Mouse (Mus musculus): ENCODE data around the gene Elp4. TPM values are rescaled to one million over a fixed set of nuclear protein-coding genes. Genes with fewer than 3 reads are reported as not detected.

Gene Elp4
- polyA plus RNA-seq (2012; rRNA removed) = 11.3 and 20.7 TPM in 2 replicates

GRCm38 (mm10) chr2:105903896-105904756, at the start of gene Elp4, which contains the start of gene Immp1l:
TSS of gene Elp4 (minus strand) at chr2:105904564.
TSS of gene Immp1l (plus strand) at chr2:105904638.

DNA sequence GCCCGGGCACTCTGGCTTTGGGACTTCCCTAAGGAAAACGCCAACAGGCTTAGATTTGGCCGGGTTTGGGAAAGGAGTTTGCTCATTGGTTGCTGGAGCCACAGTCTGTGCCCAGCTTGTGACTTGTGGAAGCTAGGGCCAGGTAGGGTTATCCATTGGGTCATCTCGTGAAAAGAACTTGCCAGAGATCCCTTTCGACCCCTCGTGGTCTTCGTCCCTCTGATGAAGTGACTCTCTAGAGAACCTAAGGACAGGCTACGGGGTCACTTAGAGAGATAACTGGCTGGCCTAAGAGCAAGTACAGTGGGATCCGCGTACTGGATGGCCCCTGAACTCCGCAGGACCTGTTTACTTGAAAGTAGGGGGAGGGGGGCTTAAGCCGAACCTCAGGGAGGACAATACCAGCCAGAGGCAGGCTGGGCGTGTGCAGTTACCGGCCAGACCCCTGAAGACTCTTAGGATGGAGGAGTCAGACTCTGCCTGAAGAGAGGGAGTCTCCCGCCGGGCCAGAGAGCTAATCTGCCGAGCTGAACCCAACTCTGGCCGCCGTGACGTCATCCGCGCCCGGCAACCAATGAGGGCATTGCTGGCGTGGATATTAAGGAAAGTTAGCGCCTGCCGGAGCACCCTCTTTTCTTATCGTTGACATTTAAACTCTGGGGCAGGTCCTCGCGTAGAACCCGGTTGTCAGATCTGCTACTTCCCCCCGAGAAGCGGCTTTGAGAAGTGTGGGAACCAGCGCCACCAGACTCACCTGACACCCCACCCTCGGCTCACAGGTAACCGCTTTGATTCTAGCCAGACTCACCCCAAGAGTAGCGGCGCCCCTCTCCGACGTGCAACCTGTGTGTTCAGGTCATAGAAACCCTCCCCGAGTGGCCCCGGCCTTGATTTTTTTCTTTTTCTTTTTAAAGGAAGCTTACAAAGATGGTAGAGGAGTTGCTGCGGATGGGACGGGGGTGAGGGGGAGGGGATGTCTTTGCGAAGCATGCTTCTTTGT, 235.8 kb downstream of the Elp4 start, which contains the start of gene Pax6:
Pax6 (plus strand) TSS at position 630 of the 1,000 bp plus-strand sequence.

Other genes with a start within 250 kb of the Elp4 start
- 51.2 and 67.9 TPM in 2 replicates for gene Pax6, start 235.7 kb downstream of the Elp4 start, polyA plus RNA-seq (2012; rRNA removed)
- gene Immp1l, start 74 bp upstream of the Elp4 start, polyA plus RNA-seq (2012; rRNA removed) = 37.6 and 63.2 TPM in 2 replicates
- gene Dnajc24, start 99.0 kb upstream of the Elp4 start, polyA plus RNA-seq (2012; rRNA removed) = 36.6 and 72.6 TPM in 2 replicates

All from central nervous system, embryonic 11.5 days (tissue).